Mouse (Mus musculus): Measurements from ENCODE around the gene Mpst. TPM values are rescaled to one million over a fixed set of nuclear protein-coding genes. Genes with fewer than 3 reads are reported as not detected.
A peak's percentile ranks its signal among the peaks of the same experiment; 100 is the strongest.

Gene Mpst
- polyA plus RNA-seq, 1 experiment from 2014 or later = 2.3 TPM

DNA sequence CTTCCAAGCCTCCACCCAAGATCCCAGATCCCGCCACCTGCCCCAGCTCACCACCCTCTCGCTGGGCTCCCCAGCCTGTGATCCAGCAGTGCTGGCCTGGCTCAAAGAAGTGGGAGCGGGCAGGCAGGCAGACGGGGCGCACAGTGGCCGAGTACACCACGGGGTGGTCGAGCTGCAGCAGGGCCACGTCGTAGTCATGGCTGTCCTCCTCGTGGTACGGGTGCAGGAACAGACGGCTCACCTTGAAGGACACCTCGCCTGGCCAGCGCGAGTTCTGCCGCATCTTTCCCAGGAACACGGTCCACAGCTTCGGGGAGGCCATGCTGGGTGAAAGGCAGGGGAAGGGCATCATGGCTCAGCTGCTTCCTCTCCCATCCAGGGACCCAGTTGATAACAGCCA, 36.0 kb downstream of the Mpst start:
- Histone ChIP-seq H3K9ac (no peak overlapping the region), H3K4me2 (no peak overlapping the region), H3K4me3 (no peak overlapping the region), H3K36me3 (ENCODE audit: poor library complexity, severe bottlenecking) (0 out of 2 replicates have a peak, but pooled peaks cover 6% of the 10 kb centered on the region), H3K27me3 (no peaks in the 10 kb centered on the region), H3K9me3 (replicated peaks) (no peaks in the 10 kb centered on the region), H3K27ac (no peak overlapping the region; the same call in 1 of the 2 replicates), H3K4me1 (peaks cover 25% of the 10 kb centered on the region)
- no peak for ATAC-seq
- 91% methylated on average over 19 of the region's 19 CpGs for WGBS

DNA sequence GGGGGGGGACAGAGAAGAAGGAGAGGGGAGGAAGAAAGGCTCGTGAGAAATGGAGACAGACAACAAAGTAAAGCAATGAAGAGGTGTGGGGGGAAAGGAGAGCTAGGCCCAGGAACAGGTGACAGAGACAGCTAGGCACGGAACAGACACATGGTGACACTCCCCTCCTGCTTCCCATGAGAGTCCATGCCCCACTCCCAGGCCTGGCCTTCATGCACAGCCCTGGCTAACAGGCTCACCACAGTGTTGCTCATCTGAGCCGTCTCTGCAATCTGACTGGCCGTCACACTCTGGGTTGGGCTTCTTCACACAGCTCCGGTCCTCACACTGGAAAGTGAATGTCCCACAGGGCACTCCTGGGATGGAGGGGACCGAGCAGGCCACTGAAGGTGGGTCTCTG, 37.6 kb downstream of the Mpst start:
- no peaks in the 10 kb centered on the region for H3K9me3 ChIP-seq (replicated peaks)
- no peak overlapping the region for H3K4me2 ChIP-seq
- no peak for ATAC-seq
- H3K4me3 ChIP-seq = no peak overlapping the region
- no peaks in the 10 kb centered on the region for H3K27me3 ChIP-seq
- no peak overlapping the region; the same call in 1 of the 2 replicates for H3K9ac ChIP-seq
- H3K36me3 ChIP-seq (ENCODE audit: poor library complexity, severe bottlenecking) = 0 out of 2 replicates have a peak, but pooled peaks cover 1% of the 10 kb centered on the region
- no peak overlapping the region for H3K27ac ChIP-seq
- whole genome bisulfite sequencing = 65% methylated on average over 6 of the region's 6 CpGs
- H3K4me1 ChIP-seq = peaks cover 18% of the 10 kb centered on the region; the same call in 1 of the 2 replicates

DNA sequence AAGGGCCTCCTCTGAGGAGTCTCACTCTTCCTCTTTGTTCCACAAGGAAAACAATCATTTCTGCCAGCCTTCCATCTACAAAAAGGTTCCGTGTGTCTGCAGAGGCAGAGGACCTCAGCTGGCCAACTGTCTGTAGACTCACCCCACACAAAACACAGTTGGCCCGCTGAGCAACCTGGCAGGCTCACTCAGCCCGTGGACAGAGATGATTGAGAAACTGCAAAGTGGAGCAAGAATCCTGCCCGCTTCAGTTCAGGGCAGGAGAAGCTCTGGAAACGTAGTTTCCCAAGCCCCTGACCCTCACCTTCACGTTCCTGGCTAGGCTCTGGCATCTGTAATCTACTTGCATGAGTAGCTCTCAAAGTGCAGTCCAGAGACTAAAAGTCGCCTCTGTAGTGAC, 40.9 kb downstream of the Mpst start:
- Histone ChIP-seq H3K27ac (no peak overlapping the region), H3K9ac (peak overlapping the region; percentile 34; the same call in 1 of the 2 replicates), H3K4me2 (no peak overlapping the region), H3K4me3 (no peak overlapping the region), H3K36me3 (ENCODE audit: poor library complexity, severe bottlenecking) (no peaks in the 10 kb centered on the region), H3K27me3 (no peaks in the 10 kb centered on the region), H3K4me1 (0 out of 2 replicates have a peak, but pooled peaks cover 4% of the 10 kb centered on the region), H3K9me3 (replicated peaks) (no peaks in the 10 kb centered on the region)
- WGBS = 39% methylated on average over 7 of the region's 7 CpGs
- no peak for ATAC-seq

DNA sequence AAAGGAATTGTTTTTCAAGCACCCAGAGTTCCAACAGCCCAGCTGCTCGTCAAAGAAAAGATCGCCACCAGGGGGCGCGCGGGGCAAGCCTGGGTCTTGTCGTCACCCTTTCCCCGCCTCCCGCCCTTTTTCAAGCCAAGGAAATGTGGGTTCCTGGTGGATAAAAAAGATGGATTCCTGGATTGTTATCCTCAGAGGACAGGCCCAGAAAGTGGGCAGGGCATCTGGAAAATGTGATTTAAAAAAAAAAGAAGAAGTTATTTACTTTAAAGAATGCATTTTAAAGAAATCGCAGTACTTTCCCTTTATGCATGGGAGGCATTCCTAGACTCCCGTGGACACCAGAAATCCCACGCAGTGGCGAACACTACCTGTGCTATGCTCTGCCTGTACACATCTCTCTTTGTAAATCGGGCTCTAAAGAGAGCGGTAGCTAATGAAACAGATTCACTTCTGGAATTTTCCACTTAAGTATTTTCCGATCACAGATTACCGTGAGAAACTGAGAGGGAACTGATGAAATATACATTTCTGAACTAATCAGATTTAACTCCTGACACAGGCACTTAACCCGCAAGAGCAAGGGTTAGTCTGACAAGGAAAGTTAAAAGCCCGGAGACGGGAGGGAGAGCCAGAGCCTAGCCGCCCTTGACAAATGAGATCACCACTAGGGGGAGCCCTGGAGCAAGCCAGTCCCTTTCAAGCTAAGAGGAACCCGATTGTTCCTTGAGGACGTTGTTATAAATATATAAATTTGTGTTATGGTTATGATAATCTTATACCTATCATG, 41.7 kb downstream of the Mpst start:
- Histone ChIP-seq H3K27me3 (no peaks in the 10 kb centered on the region), H3K9ac (peak overlapping the region; percentile 45), H3K4me3 (peak overlapping the region; percentile 31), H3K27ac (peak overlapping the region; percentile 44), H3K4me1 (0 out of 2 replicates have a peak, but pooled peaks cover 4% of the 10 kb centered on the region), H3K36me3 (ENCODE audit: poor library complexity, severe bottlenecking) (no peaks in the 10 kb centered on the region), H3K9me3 (replicated peaks) (no peaks in the 10 kb centered on the region), H3K4me2 (peak overlapping the region; percentile 59)
- ATAC-seq = peak; percentile 69
- under 1% methylated on average over 22 of the region's 22 CpGs for WGBS

DNA sequence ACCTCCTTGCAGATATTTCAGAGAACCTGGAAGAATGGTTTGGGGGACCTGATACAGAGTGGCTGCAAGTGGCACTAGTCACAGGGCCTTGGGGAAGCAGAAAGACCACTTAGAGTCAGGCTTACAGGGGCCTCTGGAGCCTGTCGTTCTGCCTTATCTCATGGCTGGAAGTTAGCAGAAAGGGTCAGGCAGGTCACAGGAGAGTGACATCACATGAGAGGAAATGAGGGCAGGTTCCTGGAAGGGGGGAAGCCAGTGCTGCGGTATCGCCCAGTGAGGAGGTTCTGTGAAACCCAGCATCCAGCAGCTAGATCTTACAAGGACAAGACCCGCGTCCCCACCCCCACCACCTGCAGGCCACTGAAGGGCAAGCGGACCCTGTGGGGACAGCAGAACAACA, 42.9 kb downstream of the Mpst start:
- Histone ChIP-seq H3K27me3 (no peaks in the 10 kb centered on the region), H3K4me2 (no peak overlapping the region), H3K9ac (no peak overlapping the region), H3K27ac (no peak overlapping the region), H3K9me3 (replicated peaks) (no peaks in the 10 kb centered on the region), H3K36me3 (ENCODE audit: poor library complexity, severe bottlenecking) (no peaks in the 10 kb centered on the region), H3K4me1 (0 out of 2 replicates have a peak, but pooled peaks cover 4% of the 10 kb centered on the region), H3K4me3 (no peak overlapping the region)
- WGBS = 72% methylated on average over 6 of the region's 6 CpGs
- no peak for ATAC-seq

DNA sequence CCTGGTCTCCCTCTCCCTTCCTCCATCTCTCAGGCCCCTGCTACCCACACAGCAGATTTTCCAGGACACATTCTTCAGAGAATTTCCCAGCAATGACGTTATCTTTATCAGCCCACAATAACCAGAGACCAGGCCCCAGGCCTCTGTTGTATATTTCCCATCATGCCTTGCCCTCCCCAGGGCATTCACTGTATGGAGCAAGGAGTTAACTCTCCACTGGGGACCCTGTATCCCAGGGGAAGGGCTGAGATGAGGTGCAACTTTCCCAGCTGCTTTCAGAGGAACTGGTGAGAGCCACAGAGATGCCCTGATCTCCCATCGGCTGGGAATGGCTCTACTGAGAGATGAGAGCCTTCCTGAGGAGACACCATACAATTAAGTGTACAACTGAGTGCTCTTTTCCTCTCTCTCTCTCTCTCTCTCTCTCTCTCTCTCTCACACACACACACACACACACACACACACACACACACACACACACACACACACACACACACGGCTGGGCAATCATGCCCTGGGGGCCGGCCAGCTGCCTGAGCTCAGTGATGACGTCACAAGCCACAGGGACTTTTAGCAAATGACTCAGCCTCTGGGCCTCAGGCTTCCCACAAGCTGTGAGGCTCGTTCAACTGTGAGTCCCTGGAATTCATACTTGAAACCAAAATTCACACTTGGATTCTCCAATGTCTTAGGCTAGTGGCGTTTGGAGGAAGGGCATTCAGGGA, 43.6 kb downstream of the Mpst start:
- ATAC-seq = no peak
- no peak overlapping the region for H3K4me3 ChIP-seq
- no peaks in the 10 kb centered on the region for H3K27me3 ChIP-seq
- no peak overlapping the region for H3K9ac ChIP-seq
- no peak overlapping the region for H3K27ac ChIP-seq
- H3K36me3 ChIP-seq (ENCODE audit: poor library complexity, severe bottlenecking) = no peaks in the 10 kb centered on the region
- H3K4me2 ChIP-seq = no peak overlapping the region
- 39% methylated on average over 7 of the region's 7 CpGs for WGBS
- 0 out of 2 replicates have a peak, but pooled peaks cover 4% of the 10 kb centered on the region for H3K4me1 ChIP-seq
- no peaks in the 10 kb centered on the region for H3K9me3 ChIP-seq (replicated peaks)

DNA sequence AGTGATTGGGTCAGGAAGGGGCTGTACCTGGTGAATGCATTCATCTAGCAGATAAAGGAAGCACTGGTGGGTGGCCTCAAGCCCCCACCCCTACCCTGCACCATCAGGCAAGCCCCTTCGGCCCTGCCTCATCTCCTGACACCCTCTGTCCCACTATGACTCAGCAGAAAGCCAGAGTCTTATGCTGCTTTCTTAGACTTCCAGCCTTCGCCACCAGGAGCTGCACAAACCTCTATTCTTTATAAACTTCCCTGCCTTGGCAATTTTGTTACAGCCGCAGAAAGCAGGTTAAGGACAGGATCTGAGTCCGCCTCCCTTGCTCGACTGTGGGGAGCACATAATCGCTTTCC, 44.2 kb downstream of the Mpst start:
- H3K4me1 ChIP-seq = peaks cover 4% of the 10 kb centered on the region; the same call in 1 of the 2 replicates
- no peaks in the 10 kb centered on the region for H3K9me3 ChIP-seq (replicated peaks)
- no peaks in the 10 kb centered on the region for H3K27me3 ChIP-seq
- no peak overlapping the region for H3K4me3 ChIP-seq
- no peak for ATAC-seq
- H3K4me2 ChIP-seq = no peak overlapping the region
- H3K36me3 ChIP-seq (ENCODE audit: poor library complexity, severe bottlenecking) = no peaks in the 10 kb centered on the region
- no peak overlapping the region for H3K27ac ChIP-seq
- no peak overlapping the region for H3K9ac ChIP-seq
- 93% methylated on average over 6 of the region's 6 CpGs for WGBS

DNA sequence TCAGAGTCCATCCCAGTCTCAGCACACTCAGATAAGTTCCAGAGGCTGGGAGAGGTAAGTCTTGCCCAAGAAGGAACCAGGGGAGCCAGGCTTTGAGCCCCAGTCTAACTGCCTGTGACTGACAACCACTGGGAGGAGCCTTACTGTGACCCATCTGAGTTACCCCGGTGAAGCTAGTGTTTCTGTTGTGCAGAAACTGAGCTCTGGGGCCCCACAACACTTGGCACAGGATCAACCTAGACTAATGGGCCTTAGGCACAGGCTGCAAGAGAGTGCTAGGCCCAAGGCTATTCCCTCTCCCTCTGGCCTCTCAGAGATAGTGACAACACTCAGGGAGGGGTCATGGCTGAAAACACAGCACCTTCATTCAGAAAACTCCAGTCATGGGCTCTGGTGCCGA, 45.0 kb downstream of the Mpst start:
- Histone ChIP-seq H3K27ac (no peak overlapping the region), H3K9ac (no peak overlapping the region), H3K27me3 (no peaks in the 10 kb centered on the region), H3K4me2 (no peak overlapping the region), H3K9me3 (replicated peaks) (no peaks in the 10 kb centered on the region), H3K4me3 (no peak overlapping the region), H3K36me3 (ENCODE audit: poor library complexity, severe bottlenecking) (no peaks in the 10 kb centered on the region), H3K4me1 (peaks cover 4% of the 10 kb centered on the region; the same call in 1 of the 2 replicates)
- WGBS = 67% methylated on average over 2 of the region's 2 CpGs
- no peak for ATAC-seq

DNA sequence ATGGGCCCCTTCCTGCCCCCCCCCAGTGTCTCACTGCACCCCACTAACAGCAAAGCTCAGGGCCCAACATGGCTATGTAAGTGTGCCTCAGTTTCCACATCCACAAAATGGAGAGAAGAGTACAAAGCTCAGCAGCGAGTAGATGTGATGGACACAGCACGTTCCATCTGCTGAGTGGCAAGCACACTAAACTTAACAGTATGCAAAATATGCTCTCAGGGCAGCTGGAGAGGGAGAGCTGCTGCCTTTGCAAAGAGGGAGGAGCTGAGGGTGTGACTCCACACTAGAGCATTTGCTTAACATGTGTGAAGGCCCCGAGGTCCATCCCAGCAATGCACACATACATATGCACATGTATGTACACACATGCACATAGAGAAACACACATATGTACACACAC, 46.7 kb downstream of the Mpst start:
- no peak overlapping the region for H3K9ac ChIP-seq
- no peak overlapping the region for H3K4me2 ChIP-seq
- H3K27me3 ChIP-seq = no peaks in the 10 kb centered on the region
- 90% methylated on average over 3 of the region's 3 CpGs for WGBS
- no peaks in the 10 kb centered on the region for H3K9me3 ChIP-seq (replicated peaks)
- no peak overlapping the region for H3K27ac ChIP-seq
- no peak overlapping the region for H3K4me3 ChIP-seq
- no peaks in the 10 kb centered on the region for H3K36me3 ChIP-seq (ENCODE audit: poor library complexity, severe bottlenecking)
- H3K4me1 ChIP-seq = no peaks in the 10 kb centered on the region; the same call in 1 of the 2 replicates
- ATAC-seq = no peak

DNA sequence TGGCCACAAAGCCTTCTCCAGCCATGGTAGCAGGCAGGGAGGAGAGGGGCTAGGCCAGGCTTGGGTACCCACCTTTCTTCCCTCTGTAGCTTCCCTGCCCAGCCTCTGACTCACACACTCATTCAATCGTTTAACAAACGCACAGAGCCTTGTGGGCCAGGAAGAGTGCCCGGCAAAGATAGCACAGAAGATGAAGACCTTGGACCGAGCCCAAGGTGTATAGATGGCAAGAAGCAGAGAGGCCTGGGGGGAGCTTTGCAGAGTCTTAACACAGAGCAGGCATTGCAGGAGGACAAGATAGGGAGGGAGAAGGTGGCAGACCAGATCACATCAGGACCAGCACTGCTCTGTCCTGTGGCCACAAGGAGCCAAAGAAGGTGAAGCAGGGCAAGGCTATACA, 49.0 kb downstream of the Mpst start:
- Histone ChIP-seq H3K4me3 (no peak overlapping the region), H3K4me1 (no peaks in the 10 kb centered on the region; the same call in 1 of the 2 replicates), H3K9me3 (replicated peaks) (no peaks in the 10 kb centered on the region), H3K36me3 (ENCODE audit: poor library complexity, severe bottlenecking) (no peaks in the 10 kb centered on the region), H3K27ac (no peak overlapping the region), H3K27me3 (no peaks in the 10 kb centered on the region), H3K4me2 (no peak overlapping the region), H3K9ac (no peak overlapping the region)
- 81% methylated on average over 4 of the region's 4 CpGs for WGBS
- ATAC-seq = no peak

DNA sequence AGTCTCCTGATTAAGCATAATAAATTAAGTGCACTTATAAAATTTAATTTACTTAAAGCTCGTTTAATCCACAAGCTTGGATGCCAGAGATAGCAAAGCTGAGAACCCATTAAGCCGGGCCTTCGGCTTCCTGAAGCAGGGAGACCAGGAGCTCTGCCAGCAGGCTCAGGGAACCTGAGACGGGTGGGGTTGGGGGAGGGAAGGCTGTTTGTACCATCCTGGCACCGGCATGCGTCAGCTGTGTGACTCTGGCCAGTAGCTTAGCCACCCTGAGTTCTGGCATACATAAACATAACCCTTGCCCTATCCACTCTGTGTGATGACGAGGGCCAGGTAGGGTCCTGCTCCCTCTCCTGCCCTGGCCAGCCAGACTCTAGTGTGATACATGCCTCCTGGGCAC, 49.8 kb downstream of the Mpst start:
- no peak for ATAC-seq
- no peaks in the 10 kb centered on the region; the same call in 1 of the 2 replicates for H3K4me1 ChIP-seq
- H3K9me3 ChIP-seq (replicated peaks) = no peaks in the 10 kb centered on the region
- no peak overlapping the region for H3K27ac ChIP-seq
- H3K4me3 ChIP-seq = no peak overlapping the region
- no peaks in the 10 kb centered on the region for H3K36me3 ChIP-seq (ENCODE audit: poor library complexity, severe bottlenecking)
- 44% methylated on average over 7 of the region's 7 CpGs for WGBS
- no peak overlapping the region; the same call in 1 of the 2 replicates for H3K9ac ChIP-seq
- H3K27me3 ChIP-seq = no peaks in the 10 kb centered on the region
- no peak overlapping the region for H3K4me2 ChIP-seq

DNA sequence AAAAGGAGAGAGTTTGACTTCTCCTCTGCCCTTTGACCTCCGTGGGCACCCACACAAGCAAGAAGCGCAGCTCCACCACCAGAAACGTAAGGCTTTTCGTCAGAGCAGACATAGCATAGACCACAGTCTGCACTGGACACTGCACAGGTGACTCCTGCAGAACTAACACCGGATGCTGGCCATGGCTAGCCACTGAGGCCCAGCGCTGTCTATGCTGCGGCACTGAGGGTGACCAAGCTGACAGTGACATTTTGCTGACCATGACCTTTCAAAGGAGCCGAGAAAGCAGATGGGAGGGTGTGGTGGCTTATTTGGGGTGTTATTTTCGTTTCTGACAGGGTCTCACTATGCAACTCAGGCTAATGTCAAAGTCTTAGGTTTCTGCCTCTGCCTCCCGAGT, 51.0 kb downstream of the Mpst start:
- Histone ChIP-seq H3K4me3 (no peak overlapping the region), H3K27me3 (no peaks in the 10 kb centered on the region), H3K4me1 (no peaks in the 10 kb centered on the region; the same call in 1 of the 2 replicates), H3K4me2 (no peak overlapping the region), H3K36me3 (ENCODE audit: poor library complexity, severe bottlenecking) (no peaks in the 10 kb centered on the region), H3K27ac (no peak overlapping the region), H3K9me3 (replicated peaks) (no peaks in the 10 kb centered on the region), H3K9ac (no peak overlapping the region)
- 84% methylated on average over 10 of the region's 10 CpGs for WGBS
- no peak for ATAC-seq

All from forebrain, embryonic 13.5 days (tissue).